Mouse (Mus musculus): Measurements from ENCODE around the gene Zfp524.

The Zfp524 gene

DNA sequence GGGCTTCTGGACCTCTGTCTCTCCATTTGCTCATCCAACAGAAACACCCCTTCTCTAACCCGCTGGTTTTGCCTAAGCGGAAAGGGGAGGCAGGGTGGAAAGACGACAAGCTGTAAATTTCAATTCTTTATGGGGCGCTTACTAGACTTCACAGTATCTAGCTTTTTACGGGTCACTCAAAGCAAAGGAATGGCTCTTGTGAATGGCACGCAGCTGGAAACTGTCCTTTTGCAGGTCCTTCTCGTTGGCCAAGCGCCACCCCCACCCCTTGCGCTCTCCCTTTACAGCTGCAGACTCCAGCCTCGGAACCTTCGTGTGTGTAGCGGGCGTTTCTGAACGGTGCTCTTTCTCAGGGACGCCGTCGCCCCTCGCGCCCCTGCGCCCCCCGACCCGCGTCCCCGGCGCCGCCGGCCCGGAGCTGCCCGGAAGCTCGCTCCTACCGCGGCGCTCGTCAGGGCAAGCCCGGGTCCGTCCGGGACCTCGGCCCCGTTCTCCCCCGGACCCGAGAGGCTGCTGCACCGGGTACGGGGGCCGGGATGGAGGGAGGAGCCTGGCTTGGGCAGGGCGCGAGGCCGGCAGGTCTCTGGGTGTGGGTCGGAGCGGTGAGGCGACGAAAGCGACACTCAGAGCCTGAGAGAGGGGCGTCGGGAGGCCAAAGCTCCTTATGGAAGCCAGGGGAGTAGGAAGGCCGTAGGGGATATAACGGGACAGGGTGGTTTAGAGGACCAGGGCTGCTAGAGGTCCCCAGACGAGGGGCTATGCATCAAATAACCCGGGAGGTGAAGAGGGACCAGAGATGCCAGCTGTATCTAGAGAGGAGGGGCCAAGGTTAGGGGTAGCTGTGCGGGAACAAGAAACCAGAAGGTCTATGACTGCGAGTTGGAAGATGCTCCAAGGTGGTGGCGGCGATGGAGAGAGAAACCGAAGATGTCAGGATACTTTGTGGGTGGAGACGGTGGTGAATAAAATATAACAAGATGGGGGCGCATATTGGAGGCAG is 37.3 kb downstream of the Zfp524 start, which contains the start of gene Zfp580:
Gene Zfp580, plus strand, starts transcription at position 346 of the 1,000 bp plus-strand sequence.
- DNase-seq (ENCODE audit: low spot score in 2 of 2): peak; percentile 74 to 82

DNA sequence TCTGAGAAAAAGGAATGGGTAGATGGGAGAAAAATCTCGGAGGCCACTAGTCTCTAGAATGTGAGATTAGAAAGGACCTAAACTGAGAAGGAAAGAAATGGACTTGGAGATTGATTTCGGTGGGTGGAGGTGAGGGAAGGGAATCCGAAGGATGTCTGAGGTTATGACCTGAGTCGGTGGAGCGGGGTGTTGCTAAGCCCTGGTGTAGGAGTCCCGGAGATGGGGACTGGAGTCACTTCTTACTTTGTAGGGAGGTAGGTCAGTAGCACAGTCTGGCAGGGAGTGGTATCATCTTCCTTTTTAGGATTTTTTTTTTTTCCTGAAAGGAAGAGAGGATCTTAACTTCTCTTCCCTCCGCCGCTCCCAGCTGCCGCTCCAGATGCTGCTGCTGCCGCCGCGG is 38.2 kb downstream of the Zfp524 start:
- DNase-seq (ENCODE audit: low spot score in 2 of 2): no peak

GRCm38 (mm10) chr7:5052931-5053343 is 38.7 kb downstream of the Zfp524 start:
- peak in 1 of 2 experiments; percentile 28 for DNase-seq (ENCODE audit: low spot score in 2 of 2)

DNA sequence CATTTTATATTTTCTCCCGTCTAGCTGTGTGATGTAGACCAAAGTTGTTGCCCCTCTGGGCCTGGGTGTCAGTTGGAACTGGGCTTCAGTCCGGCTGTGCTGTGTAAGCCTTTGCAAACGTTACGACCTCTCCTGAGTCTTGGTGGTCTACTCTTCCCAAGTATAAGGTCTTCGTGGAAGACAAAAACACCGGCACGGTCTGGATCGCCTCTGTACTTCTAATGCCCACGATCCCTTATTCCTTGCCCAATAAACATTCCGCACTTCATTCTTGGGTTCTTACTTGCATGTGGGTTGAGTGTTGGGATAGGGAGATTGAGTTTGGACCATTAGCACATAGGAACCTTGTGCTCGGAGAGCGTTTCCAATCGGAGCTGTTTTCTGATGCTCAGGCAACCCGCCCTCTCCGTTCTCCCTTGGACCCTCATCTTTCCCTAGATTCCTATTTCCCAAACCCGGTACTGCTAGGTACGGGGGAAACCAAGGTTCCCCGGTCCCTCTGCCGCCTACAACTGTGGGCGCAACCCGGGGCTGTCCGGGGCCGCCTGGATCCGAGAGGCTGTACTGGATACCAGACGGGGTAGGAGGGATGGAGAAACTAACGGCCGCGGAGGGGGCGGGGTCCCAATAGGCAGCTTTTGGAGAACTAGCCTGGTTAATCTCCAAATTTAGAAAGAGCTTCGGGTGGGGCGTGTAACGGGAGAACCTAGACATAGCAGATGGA is 39.4 kb downstream of the Zfp524 start:
- DNase-seq (ENCODE audit: low spot score in 2 of 2): peak; percentile 51 to 56

- peak; percentile 52 to 68 for DNase-seq (ENCODE audit: low spot score in 2 of 2)
These were observed 42.5 kb downstream of the Zfp524 start for GRCm38 (mm10) chr7:5056651-5057263.

- DNase-seq (ENCODE audit: low spot score in 2 of 2): no peak
These were observed 43.2 kb downstream of the Zfp524 start for GRCm38 (mm10) chr7:5057381-5057780.

DNA sequence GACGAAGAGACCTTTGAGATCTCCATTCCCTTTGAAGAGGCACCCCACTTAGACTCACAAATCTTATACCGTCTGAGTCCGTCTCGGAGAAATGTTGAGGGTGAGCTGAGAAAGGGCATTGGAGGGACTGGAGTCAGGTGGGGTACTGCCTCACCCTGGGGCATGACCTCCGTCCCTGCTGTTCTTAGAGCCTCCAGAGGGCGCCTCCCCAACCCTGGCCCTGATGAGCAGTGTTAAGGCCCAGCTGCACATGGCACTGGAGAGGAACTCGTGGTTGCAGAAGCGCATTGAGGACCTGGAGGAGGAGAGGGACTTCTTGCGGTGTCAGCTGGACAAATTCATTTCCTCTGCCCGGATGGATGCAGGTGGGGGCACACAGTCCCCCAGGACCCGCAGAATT is 43.6 kb downstream of the Zfp524 start:
- DNase-seq (ENCODE audit: low spot score in 2 of 2): no peak

DNA sequence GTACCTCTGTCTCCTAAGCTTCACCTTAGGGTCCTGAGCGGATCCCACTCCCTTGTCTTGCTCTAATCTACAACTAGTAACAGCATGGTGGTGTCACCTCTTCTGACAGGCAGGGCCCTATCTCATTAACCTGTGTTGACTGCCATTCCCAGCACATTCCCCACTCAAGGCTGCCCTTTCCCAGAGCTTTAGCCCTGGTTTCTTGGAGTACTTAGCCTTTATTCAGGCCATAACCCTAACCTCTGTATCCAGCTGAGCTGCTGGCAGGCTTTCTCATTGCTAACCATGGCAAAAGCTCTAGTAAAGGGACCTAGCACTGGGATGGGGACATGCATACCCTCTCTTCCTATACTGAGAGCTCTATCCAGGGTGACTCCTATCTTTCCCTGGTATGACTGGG is 44.4 kb downstream of the Zfp524 start:
- DNase-seq (ENCODE audit: low spot score in 2 of 2): no peak

DNA sequence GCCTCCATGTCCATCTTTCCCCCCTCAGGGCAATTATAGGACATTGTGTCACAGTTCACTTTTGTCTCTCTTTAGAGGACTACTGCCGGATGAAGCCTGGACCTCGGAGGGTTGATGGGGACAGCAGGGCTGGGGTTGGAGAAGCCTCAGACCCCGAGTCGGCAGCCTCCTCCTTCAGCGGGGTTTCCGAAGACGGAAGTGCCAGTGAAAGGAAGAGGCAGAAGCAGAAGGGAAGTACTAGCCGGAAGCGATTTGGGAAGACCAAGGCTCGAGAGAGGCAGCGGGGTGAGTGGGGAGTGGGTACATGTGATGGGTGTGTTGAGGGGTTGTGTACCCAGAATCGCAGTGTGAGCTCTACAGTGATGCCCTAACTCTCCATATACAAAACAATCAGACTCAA is 45.2 kb downstream of the Zfp524 start:
- DNase-seq (ENCODE audit: low spot score in 2 of 2): no peak

DNA sequence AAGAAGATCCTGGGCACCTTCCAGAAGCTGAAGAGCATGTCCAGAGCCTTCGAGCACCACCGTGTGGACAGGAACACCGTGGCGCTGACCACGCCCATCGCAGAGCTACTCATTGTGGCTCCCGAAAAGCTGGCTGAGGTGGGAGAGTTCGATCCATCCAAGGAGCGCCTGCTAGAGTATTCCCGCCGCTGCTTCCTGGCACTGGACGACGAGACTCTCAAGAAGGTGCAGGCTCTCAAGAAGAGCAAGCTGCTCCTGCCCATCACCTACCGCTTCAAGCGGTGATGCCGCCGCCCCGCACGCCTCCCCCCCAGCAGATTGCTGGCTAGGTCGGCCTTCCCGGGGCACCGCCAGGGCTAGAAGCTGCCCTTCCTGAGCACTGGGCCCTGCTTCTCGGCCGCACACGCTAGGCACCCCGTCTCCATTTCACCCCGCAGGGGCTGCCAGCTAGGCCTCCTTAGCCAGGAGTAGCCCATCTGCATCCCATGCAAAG is 46.1 kb downstream of the Zfp524 start:
- peak; percentile 66 to 74 for DNase-seq (ENCODE audit: low spot score in 2 of 2)

GRCm38 (mm10) chr7:5060944-5061773 is 46.9 kb downstream of the Zfp524 start:
- peak; percentile 99 for DNase-seq (ENCODE audit: low spot score in 2 of 2)

GRCm38 (mm10) chr7:5061774-5062359 is 47.7 kb downstream of the Zfp524 start, which contains the start of gene U2af2:
Gene U2af2 (plus strand): TSS chr7:5062143.
- peak; percentile 90 to 91 for DNase-seq (ENCODE audit: low spot score in 2 of 2)

DNA sequence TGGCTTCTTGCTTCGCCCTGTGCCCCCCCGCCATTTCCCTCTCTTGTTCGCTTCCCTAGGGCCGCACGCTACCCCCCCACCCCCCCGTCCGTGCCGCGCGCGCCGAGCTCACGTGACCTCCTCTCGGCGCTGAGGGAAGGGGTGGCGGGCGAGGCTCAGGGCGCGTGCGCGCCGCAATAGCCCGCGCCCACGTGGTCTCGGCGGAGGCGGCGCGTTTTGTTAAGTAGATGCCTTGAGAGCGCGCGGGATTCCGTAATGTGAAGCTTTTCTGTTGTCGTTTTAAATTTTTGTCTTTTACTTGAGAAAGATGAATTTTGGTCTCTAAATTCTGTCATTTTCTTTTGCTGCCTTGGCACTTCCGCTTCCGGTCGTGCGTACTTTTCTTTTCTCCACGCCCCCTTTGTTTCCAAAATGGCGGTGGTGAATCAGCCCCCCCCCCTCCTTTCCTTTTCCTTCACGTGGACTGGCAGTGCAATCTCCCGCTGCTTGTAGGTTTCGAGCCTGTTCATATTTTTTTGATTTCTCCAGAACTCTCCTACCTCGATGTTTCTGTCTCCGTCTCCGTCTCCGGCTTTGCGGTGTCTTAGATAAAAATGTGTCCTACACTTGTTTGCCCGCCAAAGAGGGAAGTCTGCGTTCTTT is 48.3 kb downstream of the Zfp524 start:
- DNase-seq (ENCODE audit: low spot score in 2 of 2): no peak

DNA sequence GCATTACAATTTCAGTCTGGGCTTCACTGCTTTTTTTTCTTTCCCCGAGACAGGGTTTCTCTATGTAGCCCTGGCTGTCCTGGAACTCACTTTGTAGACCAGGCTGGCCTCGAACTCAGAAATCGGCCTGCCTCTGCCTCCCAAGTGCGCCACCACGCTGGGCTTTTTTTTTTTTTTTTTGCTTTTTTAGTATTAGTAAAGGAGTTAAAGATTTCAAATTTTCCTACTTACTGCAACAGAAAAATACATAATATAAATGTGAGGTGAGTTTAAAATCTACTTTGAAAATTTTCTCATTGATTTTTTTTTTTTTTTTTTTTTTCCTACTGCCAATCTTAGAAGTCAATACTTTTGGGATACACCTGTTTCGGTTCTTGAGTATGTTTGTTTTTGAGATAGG is 50.7 kb downstream of the Zfp524 start:
- DNase-seq (ENCODE audit: low spot score in 2 of 2): no peak
